9 mouse cellular contexts compared by ENCODE assay signal in genomic region chr12:80377604-80378003, GRCm38 (mm10). TPM values are rescaled to one million over a fixed set of nuclear protein-coding genes. Genes with fewer than 3 reads are reported as not detected.
DNase-seq lines count a peak whose midpoint lies in the region; ATAC-seq and TF ChIP-seq lines count a peak whose summit lies in the region.
"Had no signal": no experiment of that assay in that cellular context is flagged by ENCODE, and none has a peak within 500 bp of the region (broad histone marks: within the 10 kb centered on the region; RNA-seq: fewer than 3 reads in every experiment).

No protein-coding gene starts in this region.

- WGBS in spleen, adult 2 months, result 71% methylated on average over 1 of the region's 1 CpGs
- WGBS in forebrain, embryonic 15.5 days, result 46% methylated on average over 1 of the region's 1 CpGs
- WGBS in forebrain, embryonic 16.5 days, result 38% methylated on average over 1 of the region's 1 CpGs

- H3K9ac ChIP-seq in forebrain, embryonic 15.5 days (replicated peaks), result no peak overlapping the region
- no peak overlapping the region for H3K9ac ChIP-seq in forebrain, embryonic 16.5 days (replicated peaks; ENCODE audit: low read depth, low read length)
- H3K9ac ChIP-seq: hindbrain, embryonic 15.5 days had no signal

- H3K4me1 ChIP-seq in spleen, adult 2 months (ENCODE audit: control insufficient read depth, insufficient read depth, insufficient read length), result peaks cover 3% of the 10 kb centered on the region; the same call in 1 of the 2 replicates
- peaks cover 10% of the 10 kb centered on the region; the same call in 1 of the 2 replicates for H3K4me1 ChIP-seq in forebrain, embryonic 15.5 days
- peaks cover 11% of the 10 kb centered on the region for H3K4me1 ChIP-seq in forebrain, embryonic 16.5 days (replicated peaks; ENCODE audit: control insufficient read depth, insufficient read depth, low read length)

- H3K9me3 ChIP-seq in forebrain, embryonic 15.5 days, result no peaks in the 10 kb centered on the region
- H3K9me3 ChIP-seq in forebrain, embryonic 16.5 days (ENCODE audit: control insufficient read depth, low read length), result no peaks in the 10 kb centered on the region
- H3K9me3 ChIP-seq: hindbrain, embryonic 15.5 days had no signal

- no peak for TF ChIP-seq POLR2A in spleen, adult 2 months (IDR thresholded peaks at IDR 0.05; ENCODE audit: low read depth, low read length)

- no peak overlapping the region for H3K27ac ChIP-seq in spleen, adult 2 months (ENCODE audit: insufficient read depth, low read length)
- no peak overlapping the region for H3K27ac ChIP-seq in forebrain, embryonic 15.5 days (replicated peaks)
- no peak overlapping the region for H3K27ac ChIP-seq in forebrain, embryonic 16.5 days (ENCODE audit: low read length)
- H3K27ac ChIP-seq: hindbrain, embryonic 15.5 days had no signal

- H3K4me2 ChIP-seq in forebrain, embryonic 15.5 days (replicated peaks), result no peak overlapping the region
- no peak overlapping the region for H3K4me2 ChIP-seq in forebrain, embryonic 16.5 days (ENCODE audit: low read length)
- H3K4me2 ChIP-seq: hindbrain, embryonic 15.5 days had no signal

- no peak for ATAC-seq in forebrain, embryonic 15.5 days (replicated peaks)
- ATAC-seq in forebrain, embryonic 16.5 days, result no peak

- H3K36me3 ChIP-seq in spleen, adult 2 months (ENCODE audit: control insufficient read depth, insufficient read depth, low read length), result peaks cover 13% of the 10 kb centered on the region
- H3K36me3 ChIP-seq in forebrain, embryonic 15.5 days, result peaks cover 17% of the 10 kb centered on the region
- H3K36me3 ChIP-seq in forebrain, embryonic 16.5 days (ENCODE audit: control insufficient read depth, insufficient read depth), result peaks cover 2% of the 10 kb centered on the region; the same call in 1 of the 2 replicates

- DNase-seq in gastrocnemius, adult 18-20 months (ENCODE audit: low spot score), result peak; percentile 19
- DNase-seq in gastrocnemius, postnatal 4 days (ENCODE audit: low spot score in 2 of 2), result no peak
- peak in 1 of 2 experiments; percentile 8 for DNase-seq in spleen, adult 2 months (ENCODE audit: low read depth in 1 of 2, low spot score in 2 of 2)
- no peak for DNase-seq in spleen, postnatal 36 days (ENCODE audit: low spot score in 2 of 2)
- DNase-seq in hindlimb bud, embryonic 11.5 days (ENCODE audit: extremely low spot score, low read depth, low spot score), result peak; percentile 31
- peak; percentile 28 for DNase-seq in thymus, postnatal 25 days

- peak; percentile 27; the same call in 1 of the 2 replicates for TF ChIP-seq CTCF in spleen, adult 2 months (IDR thresholded peaks at IDR 0.05; ENCODE audit: extremely low read depth, insufficient read depth, insufficient read length, insufficient replicate concordance)

- no peaks in the 10 kb centered on the region for H3K27me3 ChIP-seq in spleen, adult 2 months (ENCODE audit: control insufficient read depth, insufficient read depth, low read length)
- no peaks in the 10 kb centered on the region for H3K27me3 ChIP-seq in forebrain, embryonic 15.5 days
- H3K27me3 ChIP-seq in forebrain, embryonic 16.5 days (replicated peaks; ENCODE audit: control insufficient read depth, insufficient read depth, low read length), result no peaks in the 10 kb centered on the region
- H3K27me3 ChIP-seq: hindbrain, embryonic 15.5 days had no signal

- no peak overlapping the region for H3K4me3 ChIP-seq in spleen, adult 2 months (ENCODE audit: extremely low read depth, insufficient read depth, insufficient read length)
- H3K4me3 ChIP-seq in forebrain, embryonic 15.5 days, result no peak overlapping the region
- H3K4me3 ChIP-seq in forebrain, embryonic 16.5 days (replicated peaks; ENCODE audit: low read length), result no peak overlapping the region
- H3K4me3 ChIP-seq: hindbrain, embryonic 15.5 days had no signal

RNA-seq across cellular contexts. Expression of gene Dcaf5, which starts 58.8 kb away (rescaled TPM):
- total RNA-seq in gastrocnemius, adult 18-20 months (2021), result 10 to 100 TPM; 40.4 to 49.1 TPM
- 10 to 100 TPM; 33.5 to 39.1 TPM for total RNA-seq in gastrocnemius, postnatal 4 days (2021)
- polyA plus RNA-seq in spleen, adult 2 months (2012; rRNA removed), result 14.6 and 18.5 TPM in 2 replicates
- 19.9 and 21.0 TPM in 2 replicates for polyA plus RNA-seq in forebrain, embryonic 15.5 days (2015; fragmentation: Nextera tagmentation; extraction: Ambion mirVana)
- 25.0 and 25.4 TPM in 2 replicates for polyA plus RNA-seq in forebrain, embryonic 16.5 days (2015; fragmentation: Nextera tagmentation; extraction: Ambion mirVana)

Comparison
In these comparisons a context has a peak if more than half of its experiments do, and no peak if none do; other contexts are left out.
1. DNase-seq: peak in gastrocnemius, adult 18-20 months (single experiment), hindlimb bud, embryonic 11.5 days (single experiment) and thymus, postnatal 25 days (single experiment); none in gastrocnemius, postnatal 4 days (0 of 2) and spleen, postnatal 36 days (0 of 2).